Mouse (Mus musculus) liver, embryonic 13.5 days (tissue): ENCODE measurements around the gene Dlgap4. TPM values are rescaled to one million over a fixed set of nuclear protein-coding genes. Genes with fewer than 3 reads are reported as not detected.

Experiments used
- ATAC-seq: fragments of 200-750 bp; cut with Nextera tagmentation; 2 replicates; pipeline ENCODE4 v1.8.0; 2017; ENCODE audit warnings: low read depth, mild to moderate bottlenecking, moderate number of reproducible peaks, moderate library complexity
- DNase-seq: peaks from one replicate; pipeline ENCODE4 v3.0.0; 2022
- H3K27ac ChIP-seq: fragments of 300-500 bp; sonication (generic); 2 replicates; pipeline ENCODE4 v1.5.1; 2015; ENCODE audit warnings: moderate library complexity, mild to moderate bottlenecking, inconsistent platforms
- H3K27me3 ChIP-seq: fragments of 300-500 bp; sonication (generic); 2 replicates; pipeline ENCODE4 v1.6.1; 2015; ENCODE audit warnings: mild to moderate bottlenecking, inconsistent platforms
- H3K36me3 ChIP-seq: fragments of 300-500 bp; sonication (generic); 2 replicates; pipeline ENCODE4 v1.6.1; 2015; ENCODE audit warnings: mild to moderate bottlenecking, inconsistent platforms
- H3K4me1 ChIP-seq: fragments of 300-500 bp; sonication (generic); replicated peaks from 2 replicates; pipeline ENCODE4 v1.6.1; 2015; ENCODE audit warnings: inconsistent platforms
- H3K4me2 ChIP-seq: fragments of 300-500 bp; sonication (generic); 2 replicates; pipeline ENCODE4 v1.6.1; 2015; ENCODE audit warnings: inconsistent platforms, mild to moderate bottlenecking, moderate library complexity
- H3K4me3 ChIP-seq: fragments of 300-500 bp; sonication (generic); replicated peaks from 2 replicates; pipeline ENCODE4 v1.5.1; 2015; ENCODE audit warnings: mild to moderate bottlenecking, inconsistent platforms
- H3K9ac ChIP-seq: fragments of 300-500 bp; sonication (generic); 2 replicates; pipeline ENCODE4 v1.6.1; 2015; ENCODE audit warnings: mild to moderate bottlenecking, inconsistent platforms
- H3K9me3 ChIP-seq: fragments of 300-500 bp; sonication (generic); replicated peaks from 2 replicates; pipeline ENCODE4 v1.6.1; 2016; ENCODE audit warnings: inconsistent platforms
- WGBS: fragments of 180-500 bp; shearing (Covaris S2); methylation state at CpG from one replicate; pipeline ENCODE4 v1.1.7; 2015; ENCODE audit not compliant: insufficient replicate concordance; 5-methylcytosine and 5-hydroxymethylcytosine counted together
- polyA plus RNA-seq: library from polyadenylated mRNA; unstranded; fragments of >200 nt; fragmentation: Nextera tagmentation; extraction: Ambion mirVana; gene quantifications from 2 replicates; pipeline ENCODE4 v1.2.1, GENCODE M21; 2015

Gene Dlgap4
- polyA plus RNA-seq, 1 experiment from 2014 or later: 11.3 TPM

GRCm38 (mm10) chr2:156776907-156777306 lies 163.4 kb downstream of the Dlgap4 start:
- no peak overlapping the region for H3K4me3 ChIP-seq
- 84% methylated on average over 2 of the region's 2 CpGs for WGBS
- H3K4me1 ChIP-seq: peaks cover 60% of the 10 kb centered on the region
- H3K4me2 ChIP-seq: 0 out of 2 replicates have a peak overlapping the region, but pooled peaks have one; percentile 10
- ATAC-seq (no peak), DNase-seq (no peak)
- H3K36me3 ChIP-seq: no peaks in the 10 kb centered on the region
- H3K9me3 ChIP-seq: no peaks in the 10 kb centered on the region
- no peak overlapping the region for H3K27ac ChIP-seq
- no peak overlapping the region for H3K9ac ChIP-seq
- peaks cover 31% of the 10 kb centered on the region for H3K27me3 ChIP-seq

- Histone ChIP-seq H3K27ac (no peak overlapping the region), H3K4me3 (no peak overlapping the region)
These were observed 164.0 kb downstream of the Dlgap4 start for GRCm38 (mm10) chr2:156777326-156778004.

DNA sequence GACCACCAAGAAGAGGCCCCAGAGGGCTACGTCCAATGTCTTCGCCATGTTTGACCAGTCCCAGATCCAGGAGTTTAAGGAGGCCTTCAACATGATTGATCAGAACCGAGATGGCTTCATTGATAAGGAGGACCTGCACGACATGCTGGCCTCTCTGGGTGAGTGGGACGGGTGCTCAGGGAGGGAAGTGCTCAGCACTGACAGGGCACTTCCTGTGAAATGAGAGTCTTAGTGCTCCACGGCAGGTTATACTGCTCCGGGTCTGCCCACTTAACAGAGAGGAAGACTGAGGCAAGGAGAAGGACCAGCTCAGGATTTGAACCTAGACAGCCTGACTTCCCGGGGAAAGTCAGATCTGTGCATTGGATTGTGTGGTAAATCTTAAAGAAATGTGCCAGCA lies 165.1 kb downstream of the Dlgap4 start:
- Histone ChIP-seq H3K4me3 (no peak overlapping the region), H3K4me1 (peaks cover 77% of the 10 kb centered on the region), H3K27me3 (peaks cover 31% of the 10 kb centered on the region), H3K36me3 (no peaks in the 10 kb centered on the region), H3K9me3 (no peaks in the 10 kb centered on the region), H3K9ac (no peak overlapping the region), H3K4me2 (no peak overlapping the region), H3K27ac (no peak overlapping the region)
- ATAC-seq (no peak), DNase-seq (no peak)
- WGBS: 59% methylated on average over 8 of the region's 8 CpGs

More at GRCm38 (mm10) chr2:156777326-156778004, 164.0 kb downstream of the Dlgap4 start:
- Histone ChIP-seq H3K9me3 (no peaks in the 10 kb centered on the region), H3K9ac (no peak overlapping the region), H3K4me2 (0 out of 2 replicates have a peak overlapping the region, but pooled peaks have one; percentile 10), H3K4me1 (peaks cover 66% of the 10 kb centered on the region), H3K27me3 (peaks cover 31% of the 10 kb centered on the region), H3K36me3 (no peaks in the 10 kb centered on the region)
- ATAC-seq: no peak
- WGBS: 32% methylated on average over 7 of the region's 7 CpGs
- no peak for DNase-seq

- Histone ChIP-seq H3K36me3 (no peaks in the 10 kb centered on the region), H3K9ac (no peak overlapping the region), H3K4me2 (no peak overlapping the region), H3K27me3 (peaks cover 30% of the 10 kb centered on the region), H3K4me1 (peaks cover 81% of the 10 kb centered on the region), H3K9me3 (no peaks in the 10 kb centered on the region), H3K27ac (no peak overlapping the region), H3K4me3 (no peak overlapping the region)
- WGBS: 62% methylated on average over 5 of the region's 5 CpGs
- no peak for DNase-seq
- no peak for ATAC-seq
These were observed 165.5 kb downstream of the Dlgap4 start for GRCm38 (mm10) chr2:156779036-156779435.

DNA sequence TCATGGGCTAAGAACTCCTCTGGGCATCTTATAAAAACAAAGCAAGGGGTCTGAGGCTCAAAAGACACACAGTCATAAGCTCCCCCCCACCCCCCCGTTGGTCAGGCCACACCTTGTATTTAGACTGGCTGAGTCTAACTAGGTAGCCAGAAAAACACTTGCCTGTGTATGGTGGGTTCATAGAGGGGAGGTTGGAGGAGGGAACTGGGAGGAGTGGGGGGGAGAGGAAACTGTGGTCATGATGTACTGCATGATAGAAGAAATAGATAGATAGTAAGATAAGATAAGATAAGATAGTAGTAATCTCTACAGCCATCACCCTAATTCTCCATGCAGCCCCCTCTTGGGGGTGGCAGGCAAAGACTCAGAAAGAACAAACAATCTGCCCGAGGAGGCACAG lies 166.0 kb downstream of the Dlgap4 start:
- no peaks in the 10 kb centered on the region for H3K36me3 ChIP-seq
- no peak overlapping the region for H3K4me2 ChIP-seq
- peaks cover 86% of the 10 kb centered on the region for H3K4me1 ChIP-seq
- no peak overlapping the region for H3K27ac ChIP-seq
- ATAC-seq: no peak
- no peaks in the 10 kb centered on the region for H3K9me3 ChIP-seq
- no peak overlapping the region for H3K9ac ChIP-seq
- 46% methylated on average over 2 of the region's 2 CpGs for WGBS
- H3K4me3 ChIP-seq: no peak overlapping the region
- H3K27me3 ChIP-seq: peaks cover 25% of the 10 kb centered on the region
- no peak for DNase-seq

DNA sequence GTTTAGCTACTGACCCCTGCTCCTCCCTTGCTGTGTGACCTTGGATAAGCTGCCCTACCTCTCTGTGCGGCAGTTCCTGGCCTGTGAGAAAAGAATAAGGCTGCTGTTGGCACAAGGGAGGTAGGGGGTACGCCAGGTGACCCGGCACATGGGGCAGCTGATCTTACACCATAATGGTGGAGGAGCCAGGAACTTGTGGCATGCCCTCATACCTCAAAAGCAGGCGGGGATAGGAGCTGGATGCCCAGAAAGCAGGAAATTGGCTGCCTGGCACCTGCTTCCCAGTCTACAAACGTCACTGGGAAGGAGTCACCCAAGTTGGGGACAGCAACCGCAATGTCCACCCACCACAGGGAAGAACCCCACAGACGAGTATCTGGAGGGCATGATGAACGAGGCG lies 166.6 kb downstream of the Dlgap4 start:
- Histone ChIP-seq H3K27ac (0 out of 2 replicates have a peak overlapping the region, but pooled peaks have one; percentile 29), H3K4me3 (no peak overlapping the region), H3K27me3 (peaks cover 19% of the 10 kb centered on the region), H3K4me1 (peaks cover 86% of the 10 kb centered on the region), H3K4me2 (peak overlapping the region; percentile 63), H3K36me3 (no peaks in the 10 kb centered on the region), H3K9ac (no peak overlapping the region; the same call in 1 of the 2 replicates), H3K9me3 (no peaks in the 10 kb centered on the region)
- ATAC-seq: no peak
- 64% methylated on average over 9 of the region's 9 CpGs for WGBS
- DNase-seq: no peak

- Histone ChIP-seq H3K4me1 (peaks cover 85% of the 10 kb centered on the region), H3K4me3 (peak overlapping the region; percentile 26; the same call in 1 of the 2 replicates), H3K4me2 (peak overlapping the region; percentile 63), H3K27me3 (peaks cover 13% of the 10 kb centered on the region), H3K27ac (peak overlapping the region; percentile 93), H3K9me3 (no peaks in the 10 kb centered on the region), H3K9ac (peak overlapping the region; percentile 24), H3K36me3 (no peaks in the 10 kb centered on the region)
- WGBS: 11% methylated on average over 17 of the region's 17 CpGs
- DNase-seq (peak; percentile 61), ATAC-seq (peak; percentile 18; the same call in 1 of the 2 replicates)
These were observed 167.2 kb downstream of the Dlgap4 start for GRCm38 (mm10) chr2:156780752-156781151.

DNA sequence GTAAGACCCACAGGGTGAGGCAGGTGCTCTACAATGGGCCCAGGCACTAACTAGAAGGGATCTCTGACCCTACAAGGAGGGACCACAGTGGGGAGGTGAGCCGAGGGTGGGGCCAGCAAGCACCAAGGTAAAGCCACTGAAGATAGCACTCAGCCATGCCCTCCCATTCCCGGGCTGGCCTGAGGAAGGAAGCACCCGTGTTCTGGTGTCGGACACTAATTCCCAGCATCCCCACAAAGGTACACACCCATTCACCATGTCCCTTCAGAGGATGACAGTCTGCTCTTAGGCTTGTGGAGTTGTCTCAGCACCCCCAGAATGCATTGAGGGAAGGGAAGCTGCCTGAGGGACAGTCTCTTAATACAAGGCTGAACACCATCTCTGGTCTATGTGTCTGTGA lies 167.8 kb downstream of the Dlgap4 start:
- H3K4me3 ChIP-seq: peak overlapping the region; percentile 26; the same call in 1 of the 2 replicates
- H3K27me3 ChIP-seq: peaks cover 8% of the 10 kb centered on the region
- H3K27ac ChIP-seq: peak overlapping the region; percentile 93
- H3K9ac ChIP-seq: peak overlapping the region; percentile 24
- DNase-seq: no peak
- no peaks in the 10 kb centered on the region for H3K9me3 ChIP-seq
- H3K4me2 ChIP-seq: peak overlapping the region; percentile 63
- 51% methylated on average over 4 of the region's 4 CpGs for WGBS
- no peaks in the 10 kb centered on the region for H3K36me3 ChIP-seq
- ATAC-seq: no peak
- H3K4me1 ChIP-seq: peaks cover 85% of the 10 kb centered on the region

DNA sequence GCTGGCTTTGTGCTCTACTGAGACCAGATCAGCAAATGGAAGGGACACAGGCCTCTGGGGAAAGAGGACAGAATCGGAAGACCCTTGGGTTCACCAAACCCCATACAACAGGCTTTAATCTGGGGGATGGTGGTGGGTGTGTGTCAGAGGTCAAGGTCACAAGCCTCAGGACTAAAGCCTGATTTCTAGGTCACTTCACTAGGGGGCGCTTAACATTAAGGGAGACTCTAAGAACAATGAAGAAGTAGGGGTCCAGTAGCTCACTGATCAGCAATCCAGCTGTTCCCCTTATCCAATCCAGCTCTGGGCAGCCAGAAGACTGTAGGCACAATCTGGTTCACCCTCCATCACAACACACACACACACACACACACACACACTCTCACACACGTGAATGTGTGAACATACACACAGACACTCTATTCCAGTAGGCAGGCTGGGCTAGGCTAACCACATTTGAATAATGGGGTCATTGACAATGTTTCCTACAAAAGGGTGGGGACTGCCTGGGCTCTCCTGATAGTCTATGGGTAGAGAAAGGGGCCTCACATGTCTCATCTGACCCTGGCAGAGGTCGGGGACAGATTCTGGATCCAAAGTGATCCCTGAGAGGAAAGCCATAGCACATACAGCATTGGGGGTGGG lies 168.5 kb downstream of the Dlgap4 start:
- H3K4me3 ChIP-seq: no peak overlapping the region; the same call in 1 of the 2 replicates
- ATAC-seq (peak; percentile 77), DNase-seq (peak; percentile 58)
- H3K9ac ChIP-seq: peak overlapping the region; percentile 56
- peaks cover 83% of the 10 kb centered on the region for H3K4me1 ChIP-seq
- no peaks in the 10 kb centered on the region for H3K9me3 ChIP-seq
- H3K27me3 ChIP-seq: peaks cover 5% of the 10 kb centered on the region; the same call in 1 of the 2 replicates
- H3K4me2 ChIP-seq: peak overlapping the region; percentile 43
- 29% methylated on average over 4 of the region's 4 CpGs for WGBS
- H3K27ac ChIP-seq: peak overlapping the region; percentile 93
- H3K36me3 ChIP-seq: no peaks in the 10 kb centered on the region

GRCm38 (mm10) chr2:156782481-156783348 lies 169.2 kb downstream of the Dlgap4 start:
- Histone ChIP-seq H3K4me1 (peaks cover 76% of the 10 kb centered on the region), H3K27ac (peak overlapping the region; percentile 93), H3K9me3 (no peaks in the 10 kb centered on the region), H3K36me3 (no peaks in the 10 kb centered on the region), H3K9ac (peak overlapping the region; percentile 56), H3K4me2 (peak overlapping the region; percentile 43), H3K4me3 (no peak overlapping the region; the same call in 1 of the 2 replicates), H3K27me3 (no peaks in the 10 kb centered on the region)
- 0 out of 2 replicates have a peak, but pooled peaks have one; percentile 9 for ATAC-seq
- 48% methylated on average over 10 of the region's 10 CpGs for WGBS
- DNase-seq: no peak

GRCm38 (mm10) chr2:156783349-156783728 lies 169.8 kb downstream of the Dlgap4 start:
- DNase-seq (peak; percentile 78), ATAC-seq (peak; percentile 82)
- Histone ChIP-seq H3K27ac (peak overlapping the region; percentile 93), H3K27me3 (no peaks in the 10 kb centered on the region), H3K36me3 (no peaks in the 10 kb centered on the region), H3K4me2 (peak overlapping the region; percentile 43), H3K4me1 (peaks cover 72% of the 10 kb centered on the region), H3K9ac (peak overlapping the region; percentile 56), H3K9me3 (no peaks in the 10 kb centered on the region), H3K4me3 (no peak overlapping the region)
- 6% methylated on average over 9 of the region's 9 CpGs for WGBS
